Mouse (Mus musculus) gastrocnemius, postnatal 4 days (tissue): Measurements from ENCODE around the gene Rcan1. TPM values are rescaled to one million over a fixed set of nuclear protein-coding genes. Genes with fewer than 3 reads are reported as not detected.

Experiments used
- DNase-seq, 2 experiments: peaks; one replicate each; pipeline ENCODE4 v3.0.0; 2021 to 2022; ENCODE audit warnings: low spot score in 2 of 2, mixed read lengths in 2 of 2
- total RNA-seq, 2 experiments: library from RNA; stranded (reverse); gene quantifications; 2 replicates each; pipeline ENCODE4 v1.2.3; 2021

Rcan1 gene
- total RNA-seq, 2 experiments from 2014 or later, result 31.1 to 37.8 TPM

- DNase-seq, result no peak
Observed at GRCm38 (mm10) chr16:92407883-92408282, 62.8 kb downstream of the Rcan1 start.

- no peak for DNase-seq
Observed at GRCm38 (mm10) chr16:92404141-92404540, 66.5 kb downstream of the Rcan1 start.

- no peak for DNase-seq
Observed at GRCm38 (mm10) chr16:92403069-92403468, 67.6 kb downstream of the Rcan1 start.

GRCm38 (mm10) chr16:92402216-92402615 lies 68.5 kb downstream of the Rcan1 start:
- DNase-seq, result no peak

- no peak for DNase-seq
Observed at GRCm38 (mm10) chr16:92401206-92401605, 69.5 kb downstream of the Rcan1 start.

- DNase-seq, result peak; percentile 68 to 82
Observed at GRCm38 (mm10) chr16:92399490-92400458, 70.9 kb downstream of the Rcan1 start.

GRCm38 (mm10) chr16:92398574-92399118 lies 72.0 kb downstream of the Rcan1 start:
- DNase-seq, result no peak

- no peak for DNase-seq
Observed at GRCm38 (mm10) chr16:92397745-92398573, 72.7 kb downstream of the Rcan1 start.

GRCm38 (mm10) chr16:92393732-92394131 lies 76.9 kb downstream of the Rcan1 start:
- no peak for DNase-seq

- DNase-seq, result no peak
Observed at GRCm38 (mm10) chr16:92387692-92388091, 83.0 kb downstream of the Rcan1 start.

- peak; percentile 73 to 81 for DNase-seq
Observed at GRCm38 (mm10) chr16:92385062-92385461, 85.6 kb downstream of the Rcan1 start.

GRCm38 (mm10) chr16:92383412-92383811 lies 87.3 kb downstream of the Rcan1 start:
- DNase-seq, result no peak

- DNase-seq, result no peak
Observed at GRCm38 (mm10) chr16:92382508-92382907, 88.2 kb downstream of the Rcan1 start.

- no peak for DNase-seq
Observed at GRCm38 (mm10) chr16:92381092-92381491, 89.6 kb downstream of the Rcan1 start.

- no peak for DNase-seq
Observed at GRCm38 (mm10) chr16:92376976-92377375, 93.7 kb downstream of the Rcan1 start.

GRCm38 (mm10) chr16:92371623-92372022 lies 99.0 kb downstream of the Rcan1 start:
- DNase-seq, result no peak

- no peak for DNase-seq
Observed at GRCm38 (mm10) chr16:92369260-92369659, 101.4 kb downstream of the Rcan1 start.

- no peak for DNase-seq
Observed at GRCm38 (mm10) chr16:92365477-92365876, 105.2 kb downstream of the Rcan1 start.

- DNase-seq, result no peak
Observed at GRCm38 (mm10) chr16:92360711-92361110, 110.0 kb downstream of the Rcan1 start.

GRCm38 (mm10) chr16:92359229-92359628 lies 111.4 kb downstream of the Rcan1 start, which contains the start of gene Kcne1:
Kcne1 (minus strand) TSS chr16:92359468.
- DNase-seq, result no peak

GRCm38 (mm10) chr16:92358734-92359133 lies 111.9 kb downstream of the Rcan1 start:
- DNase-seq, result no peak
